Mouse (Mus musculus): ENCODE measurements around the gene Nab1. TPM values are rescaled to one million over a fixed set of nuclear protein-coding genes. Genes with fewer than 3 reads are reported as not detected.

Gene Nab1
- 23.9 TPM for polyA plus RNA-seq (2014; fragmentation: Illumina TruSeq; extraction: RNeasy Lipid Tissue Mini Kit (QIAGEN cat#74804); ENCODE audit: insufficient read depth, low read depth, low replicate concordance)

DNA sequence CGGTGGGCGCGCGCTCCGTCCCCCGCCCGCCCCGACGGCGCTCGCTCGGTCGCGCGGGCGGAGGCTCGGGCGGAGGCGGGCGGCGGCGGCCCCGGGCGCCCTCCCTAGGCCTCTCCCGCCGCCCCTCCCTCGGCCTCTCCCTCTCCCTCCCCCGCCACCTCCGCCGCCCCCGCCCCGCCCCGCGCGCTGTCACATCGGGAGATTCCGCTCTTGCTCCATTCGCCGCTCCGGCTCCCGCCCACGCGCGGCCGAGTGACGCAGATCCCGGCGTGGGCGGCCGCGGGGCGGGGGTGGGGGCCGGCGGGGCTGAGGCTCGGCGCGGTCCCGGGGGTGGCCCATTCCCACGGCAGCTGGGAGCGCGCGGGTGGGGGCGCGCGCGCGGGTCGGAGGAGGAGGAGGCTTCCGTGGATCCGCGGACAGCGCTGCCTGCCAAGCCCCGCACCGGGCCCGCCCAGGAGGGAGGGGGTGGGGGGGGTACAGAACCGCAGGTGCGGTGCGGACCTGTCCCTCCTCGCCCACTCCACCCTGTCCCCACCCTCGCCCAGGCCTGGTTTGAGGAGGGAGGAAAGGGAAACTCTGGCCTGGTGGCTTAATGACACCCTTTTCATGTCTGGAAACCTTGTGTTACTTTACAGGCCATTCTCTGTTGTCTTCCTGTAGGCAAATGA is at the start of gene Nab1:
Nab1 (minus strand) TSS at position 366 of the 668 bp plus-strand sequence.

Other genes starting within 250 kb of the Nab1 start
- 4.2 TPM for gene Nemp2, start 130.0 kb upstream of the Nab1 start, polyA plus RNA-seq (2014; fragmentation: Illumina TruSeq; extraction: RNeasy Lipid Tissue Mini Kit (QIAGEN cat#74804); ENCODE audit: insufficient read depth, low read depth, low replicate concordance)
- 11.9 TPM for gene Mfsd6, start 226.8 kb upstream of the Nab1 start, polyA plus RNA-seq (2014; fragmentation: Illumina TruSeq; extraction: RNeasy Lipid Tissue Mini Kit (QIAGEN cat#74804); ENCODE audit: insufficient read depth, low read depth, low replicate concordance)

Data from lung, adult 10 weeks (tissue).